Comparison of ENCODE assay signal across 13 mouse cellular contexts in genomic region chr14:40937052-40937451, GRCm38 (mm10). TPM values are rescaled to one million over a fixed set of nuclear protein-coding genes. Genes with fewer than 3 reads are reported as not detected.
DNase-seq lines count a peak whose midpoint lies in the region; ATAC-seq and TF ChIP-seq lines count a peak whose summit lies in the region.
"Had no signal": no experiment of that assay in that cellular context is flagged by ENCODE, and none has a peak within 500 bp of the region (broad histone marks: within the 10 kb centered on the region; RNA-seq: fewer than 3 reads in every experiment).

No protein-coding gene starts in this region.

- H3K4me1 ChIP-seq in liver, embryonic 15.5 days (replicated peaks), result peaks cover 64% of the 10 kb centered on the region
- peaks cover 84% of the 10 kb centered on the region for H3K4me1 ChIP-seq in liver, embryonic 12.5 days
- peaks cover 12 to 38% of the 10 kb centered on the region in 2 experiments for H3K4me1 ChIP-seq in MEL (ENCODE audit: control insufficient read depth in 1 of 2, insufficient read depth in 2 of 2, low read length in 2 of 2)

- H3K9ac ChIP-seq in liver, embryonic 15.5 days, result no peak overlapping the region
- no peak overlapping the region for H3K9ac ChIP-seq in liver, embryonic 12.5 days
- no peak overlapping the region for H3K9ac ChIP-seq in MEL (ENCODE audit: control insufficient read depth, low read depth, low read length, poor library complexity, severe bottlenecking)
- H3K9ac ChIP-seq: lung, embryonic 15.5 days; midbrain, embryonic 12.5 days had no signal

- no peak for ATAC-seq in liver, embryonic 15.5 days (ENCODE audit: insufficient read depth)
- no peak for ATAC-seq in liver, embryonic 12.5 days
- peak; percentile 69 for ATAC-seq in granulocyte monocyte progenitor cell, adult 5-6 weeks (replicated peaks; ENCODE audit: poor library complexity, severe bottlenecking)

- TF ChIP-seq POLR2A in MEL (IDR thresholded peaks at IDR 0.05; ENCODE audit: control insufficient read depth in 1 of 2, insufficient read depth in 1 of 2, low read depth in 1 of 2, low read length in 2 of 2, poor library complexity in 1 of 2), result no peak

- no peak for TF ChIP-seq CTCF in MEL (IDR thresholded peaks at IDR 0.05 in 2 of 3, conservative IDR thresholded peaks at IDR 0.05 in 1 of 3; ENCODE audit: control insufficient read depth in 1 of 3, insufficient read depth in 1 of 3, low read depth in 2 of 3, low read length in 3 of 3, poor library complexity in 1 of 3, severe bottlenecking in 1 of 3)

- H3K27ac ChIP-seq in liver, embryonic 15.5 days (replicated peaks), result 0 out of 2 replicates have a peak overlapping the region, but pooled peaks have one; percentile 29
- no peak overlapping the region for H3K27ac ChIP-seq in liver, embryonic 12.5 days
- H3K27ac ChIP-seq in MEL (ENCODE audit: control insufficient read depth, low read depth, low read length), result no peak overlapping the region
- H3K27ac ChIP-seq: embryonic facial prominence, embryonic 10.5 days; lung, embryonic 15.5 days; midbrain, embryonic 12.5 days had no signal

- H3K36me3 ChIP-seq in liver, embryonic 15.5 days (replicated peaks), result no peaks in the 10 kb centered on the region
- peaks cover 11% of the 10 kb centered on the region; the same call in 1 of the 2 replicates for H3K36me3 ChIP-seq in liver, embryonic 12.5 days
- peaks cover 0 to 33% of the 10 kb centered on the region in 2 experiments; a peak in 2 of 4 replicates for H3K36me3 ChIP-seq in MEL (ENCODE audit: control insufficient read depth in 1 of 2, insufficient read depth in 2 of 2, low read length in 2 of 2)
- no peaks in the 10 kb centered on the region for H3K36me3 ChIP-seq in splenic B cell, adult 2 months (ENCODE audit: control insufficient read depth, insufficient read depth, low read length, poor library complexity, severe bottlenecking)
- H3K36me3 ChIP-seq: lung, embryonic 15.5 days; midbrain, embryonic 12.5 days had no signal

- TF ChIP-seq EP300 in MEL (IDR thresholded peaks at IDR 0.05; ENCODE audit: low read depth in 1 of 2, low read length in 2 of 2), result no peak

- no peaks in the 10 kb centered on the region for H3K27me3 ChIP-seq in liver, embryonic 15.5 days
- H3K27me3 ChIP-seq in liver, embryonic 12.5 days (replicated peaks), result no peaks in the 10 kb centered on the region
- H3K27me3 ChIP-seq in MEL (ENCODE audit: control insufficient read depth in 1 of 2, insufficient read depth in 2 of 2, low read length in 2 of 2), result no peaks in the 10 kb centered on the region
- H3K27me3 ChIP-seq in splenic B cell, adult 2 months (ENCODE audit: control insufficient read depth, insufficient read depth, low read length, poor library complexity, severe bottlenecking), result no peaks in the 10 kb centered on the region
- H3K27me3 ChIP-seq: lung, embryonic 15.5 days; midbrain, embryonic 12.5 days had no signal

- DNase-seq in MEL (ENCODE audit: low read depth, low spot score), result peak; percentile 38
- DNase-seq in splenic B cell, adult 2 months (ENCODE audit: low read depth, low spot score), result peak; percentile 68
- DNase-seq in gastrocnemius, postnatal 14 days, result no peak
- DNase-seq in right cerebral cortex, postnatal 4 days, result no peak
- DNase-seq: cerebellum, adult 9-10 months; heart, postnatal 14 days; thymus, adult 2 months had no signal

- intact Hi-C loops in gastrocnemius, postnatal 14 days (cut with DNase I; ENCODE audit: low total_unique reads), result no loop called here

- H3K9me3 ChIP-seq in liver, embryonic 15.5 days (replicated peaks), result no peaks in the 10 kb centered on the region
- H3K9me3 ChIP-seq in liver, embryonic 12.5 days (replicated peaks), result no peaks in the 10 kb centered on the region
- no peaks in the 10 kb centered on the region for H3K9me3 ChIP-seq in MEL (replicated peaks; ENCODE audit: insufficient read depth, low read length)
- H3K9me3 ChIP-seq: embryonic facial prominence, embryonic 10.5 days; lung, embryonic 15.5 days; midbrain, embryonic 12.5 days had no signal

- 30% methylated on average over 4 of the region's 4 CpGs for WGBS in liver, embryonic 15.5 days (ENCODE audit: insufficient replicate concordance)
- 43% methylated on average over 4 of the region's 4 CpGs for WGBS in liver, embryonic 12.5 days (ENCODE audit: insufficient replicate concordance)

- H3K79me2 ChIP-seq in MEL (ENCODE audit: control insufficient read depth, insufficient read depth, low read length, poor library complexity), result peaks cover 5% of the 10 kb centered on the region; the same call in 1 of the 2 replicates

- H3K4me3 ChIP-seq in liver, embryonic 15.5 days (replicated peaks), result no peak overlapping the region
- no peak overlapping the region for H3K4me3 ChIP-seq in liver, embryonic 12.5 days
- H3K4me3 ChIP-seq in MEL (ENCODE audit: control insufficient read depth in 1 of 2, insufficient read depth in 1 of 2, low read depth in 2 of 2, low read length in 2 of 2), result no peak overlapping the region
- H3K4me3 ChIP-seq: embryonic facial prominence, embryonic 10.5 days; lung, embryonic 15.5 days; midbrain, embryonic 12.5 days had no signal

- no peak for TF ChIP-seq RAD21 in MEL (IDR thresholded peaks at IDR 0.05; ENCODE audit: low read depth, low read length)

- H3K4me2 ChIP-seq in liver, embryonic 15.5 days, result no peak overlapping the region
- H3K4me2 ChIP-seq in liver, embryonic 12.5 days, result no peak overlapping the region
- H3K4me2 ChIP-seq: lung, embryonic 15.5 days; midbrain, embryonic 12.5 days had no signal

TF ChIP-seq in MEL, 35 proteins besides CTCF, POLR2A, EP300 and RAD21:
- no peak for TF ChIP-seq MYC (IDR thresholded peaks at IDR 0.05; ENCODE audit: low read depth, low read length)
- TF ChIP-seq KAT2A (conservative IDR thresholded peaks at IDR 0.05; ENCODE audit: low read depth, low read length), result no peak
- TF ChIP-seq GABPA (IDR thresholded peaks at IDR 0.05; ENCODE audit: low read depth, low read length), result no peak
- TF ChIP-seq BHLHE40 (IDR thresholded peaks at IDR 0.05; ENCODE audit: borderline replicate concordance, low read depth, low read length), result no peak

RNA-seq across cellular contexts. Expression of gene Tspan14, which starts 29.6 kb away (rescaled TPM):
- polyA plus RNA-seq in liver, embryonic 15.5 days (2015; fragmentation: Nextera tagmentation; extraction: Ambion mirVana), result 28.8 and 34.6 TPM in 2 replicates
- 44.5 and 44.6 TPM in 2 replicates for polyA plus RNA-seq in liver, embryonic 12.5 days (2016; fragmentation: Nextera tagmentation; extraction: Ambion mirVana)
- 16.7 and 24.8 TPM in 2 replicates for total RNA-seq in MEL (2012; rRNA removed)
- 10 to 100 TPM in 1 of 2 experiments, not detected in 1; 29.9 TPM for polyA plus RNA-seq in MEL (2012; ENCODE audit: insufficient read depth in 1 of 2, insufficient read length in 2 of 2, low read depth in 1 of 2, low replicate concordance in 2 of 2, missing spikeins in 1 of 2)
- 44.0 and 48.2 TPM in 2 replicates for total RNA-seq in granulocyte monocyte progenitor cell, adult 5-6 weeks (2014; fragmentation: Nextera tagmentation)
- 37.8 and 40.1 TPM in 2 replicates for total RNA-seq in granulocyte monocyte progenitor cell, adult 5-6 weeks (2017)
- 10 to 100 TPM; 16.3 to 16.8 TPM for total RNA-seq in gastrocnemius, postnatal 14 days (2021)

RNA-seq across cellular contexts. Expression of gene Sh2d4b, which starts 44.0 kb away (rescaled TPM):
- 0.03 and 0.10 TPM in 2 replicates for polyA plus RNA-seq in liver, embryonic 15.5 days (2015; fragmentation: Nextera tagmentation; extraction: Ambion mirVana)
- 0.16 and 0.20 TPM in 2 replicates for polyA plus RNA-seq in liver, embryonic 12.5 days (2016; fragmentation: Nextera tagmentation; extraction: Ambion mirVana)
- total RNA-seq in MEL (2012; rRNA removed), result 0.12 TPM in 1 of 2 replicates, not detected in the other
- polyA plus RNA-seq in MEL (2012; ENCODE audit: insufficient read depth in 1 of 2, insufficient read length in 2 of 2, low read depth in 1 of 2, low replicate concordance in 2 of 2, missing spikeins in 1 of 2), result under 1 TPM in 1 of 2 experiments, not detected in 1; 0.26 TPM
- not detected in 2 replicates for total RNA-seq in granulocyte monocyte progenitor cell, adult 5-6 weeks (2014; fragmentation: Nextera tagmentation)
- total RNA-seq in granulocyte monocyte progenitor cell, adult 5-6 weeks (2017), result not detected in 2 replicates
- under 1 TPM; 0.31 to 0.41 TPM for total RNA-seq in gastrocnemius, postnatal 14 days (2021)

Comparison
In these comparisons a context has a peak if more than half of its experiments do, and no peak if none do; other contexts are left out.
1. DNase-seq: peak in MEL (single experiment) and splenic B cell, adult 2 months (single experiment); none in gastrocnemius, postnatal 14 days (single experiment) and right cerebral cortex, postnatal 4 days (single experiment).